Mouse (Mus musculus): ENCODE data around the gene Chst8.

The Chst8 gene

GRCm38 (mm10) chr7:34812531-34813111 lies at the start of gene Chst8:
Chst8 (minus strand) TSS chr7:34812711.
- DNase-seq = peak; percentile 8

DNA sequence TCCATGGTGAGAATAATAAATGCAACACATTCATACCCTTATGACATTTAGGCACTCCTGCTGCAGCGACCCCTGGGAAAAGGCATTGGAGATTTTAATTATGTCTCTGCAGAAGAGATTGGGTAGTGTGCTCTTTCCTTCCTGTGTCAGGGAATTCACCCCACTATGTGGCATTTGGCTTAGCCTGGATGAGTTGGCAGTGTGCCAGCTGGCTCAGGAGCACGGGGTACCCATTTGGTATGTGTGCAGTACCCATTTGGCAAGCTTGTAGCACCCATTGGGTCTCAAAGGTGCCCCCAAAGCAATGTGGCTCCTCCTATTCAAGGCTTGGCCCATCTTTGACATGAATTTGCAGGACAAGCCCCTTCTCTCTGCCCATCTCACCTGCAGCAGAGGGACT lies 45.8 kb upstream of the Chst8 start:
- no peak for DNase-seq

- no peak for DNase-seq
Observed at GRCm38 (mm10) chr7:34854781-34855352, 42.4 kb upstream of the Chst8 start.

GRCm38 (mm10) chr7:34853393-34853792 lies 40.9 kb upstream of the Chst8 start:
- no peak for DNase-seq

GRCm38 (mm10) chr7:34849660-34850059 lies 37.1 kb upstream of the Chst8 start:
- peak; percentile 7 for DNase-seq

GRCm38 (mm10) chr7:34848811-34849210 lies 36.3 kb upstream of the Chst8 start:
- no peak for DNase-seq

DNA sequence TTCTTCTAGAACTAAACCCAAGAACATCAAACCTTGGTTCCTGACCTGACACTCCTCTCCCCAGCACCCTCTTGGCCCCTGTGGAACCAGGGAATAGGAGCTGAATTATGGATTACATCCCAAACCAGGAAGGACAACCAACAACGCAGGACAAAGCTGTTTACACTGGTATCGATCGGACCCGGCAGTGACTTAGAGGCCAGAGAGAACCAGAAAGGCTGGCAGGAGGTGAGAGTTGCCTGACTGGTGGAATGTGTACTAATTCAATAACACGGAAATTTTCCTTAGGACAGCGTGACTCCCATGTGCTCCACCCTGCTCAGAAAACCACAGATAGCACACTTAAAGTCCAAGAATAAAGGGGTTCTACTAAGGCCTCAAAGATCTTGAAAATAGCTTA lies 35.4 kb upstream of the Chst8 start:
- DNase-seq = no peak

DNA sequence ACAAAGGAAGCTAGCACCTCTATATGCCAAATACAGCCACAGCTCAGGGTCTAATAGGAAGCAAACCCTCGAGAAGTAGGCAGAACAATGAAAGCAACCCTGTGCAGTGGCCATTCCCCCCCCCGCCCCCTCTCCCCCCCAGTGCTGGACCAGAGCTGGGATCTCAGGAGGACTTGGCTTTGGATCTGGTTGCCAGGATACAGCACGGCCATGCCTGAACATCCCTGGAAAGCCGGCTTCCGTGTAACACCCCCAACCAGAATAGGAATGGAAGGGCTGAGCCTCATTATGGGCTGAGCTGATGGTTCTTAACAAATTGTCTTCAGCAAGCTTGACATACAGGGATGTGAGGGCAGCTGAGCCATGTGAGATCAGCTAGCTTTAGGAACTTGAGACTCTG lies 34.9 kb upstream of the Chst8 start:
- no peak for DNase-seq

DNA sequence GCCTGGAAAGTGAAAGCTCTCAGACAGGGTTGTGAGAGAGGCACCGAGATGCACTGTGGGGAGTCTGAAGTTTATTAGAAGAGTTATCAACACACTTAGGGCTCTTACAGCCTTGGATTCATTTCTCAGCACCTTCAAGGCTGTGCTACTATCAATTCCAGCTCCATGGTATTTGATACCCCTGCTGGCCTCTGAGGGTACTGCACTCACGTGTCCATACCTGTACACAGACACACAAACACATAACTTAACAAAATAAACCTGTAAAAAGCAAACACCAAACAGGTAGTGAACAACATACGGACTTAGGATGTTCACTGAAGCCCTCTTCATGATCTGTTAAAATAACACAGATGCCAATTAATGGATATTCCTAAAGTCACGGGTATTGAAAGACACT lies 26.2 kb upstream of the Chst8 start:
- DNase-seq = peak; percentile 3

GRCm38 (mm10) chr7:34838231-34838630 lies 25.7 kb upstream of the Chst8 start:
- DNase-seq = no peak

DNA sequence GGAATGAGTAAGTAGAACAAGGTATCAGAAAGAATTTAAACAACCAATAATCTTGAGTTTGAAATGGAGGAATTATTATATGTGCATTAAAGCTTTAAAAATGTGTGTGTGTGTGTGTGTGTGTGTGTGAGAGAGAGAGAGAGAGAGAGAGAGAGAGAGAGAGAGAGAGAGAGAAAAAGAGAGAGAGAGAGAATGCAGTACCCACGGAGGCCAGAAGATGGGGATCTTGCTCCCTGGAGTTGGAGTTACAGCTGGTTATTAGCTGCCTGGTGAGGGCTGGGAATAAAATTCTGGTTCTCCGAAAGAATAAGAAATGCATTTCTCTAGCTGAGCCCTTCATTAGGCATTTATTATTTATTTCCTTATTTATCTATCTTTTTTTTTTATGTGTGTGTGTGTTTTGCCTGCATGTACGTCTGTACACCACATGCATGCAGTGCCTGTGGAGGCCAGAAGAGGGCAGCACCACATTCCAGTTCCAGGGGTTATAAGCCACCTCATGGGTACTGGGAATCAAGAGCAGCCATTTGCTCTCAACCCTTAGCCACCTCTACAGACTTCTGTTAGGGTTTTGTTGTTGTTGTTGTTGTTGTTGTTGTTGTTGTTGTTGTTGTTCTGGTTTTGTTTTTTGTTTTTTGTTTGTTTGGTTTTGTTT lies 13.9 kb upstream of the Chst8 start:
- peak; percentile 32 for DNase-seq

DNA sequence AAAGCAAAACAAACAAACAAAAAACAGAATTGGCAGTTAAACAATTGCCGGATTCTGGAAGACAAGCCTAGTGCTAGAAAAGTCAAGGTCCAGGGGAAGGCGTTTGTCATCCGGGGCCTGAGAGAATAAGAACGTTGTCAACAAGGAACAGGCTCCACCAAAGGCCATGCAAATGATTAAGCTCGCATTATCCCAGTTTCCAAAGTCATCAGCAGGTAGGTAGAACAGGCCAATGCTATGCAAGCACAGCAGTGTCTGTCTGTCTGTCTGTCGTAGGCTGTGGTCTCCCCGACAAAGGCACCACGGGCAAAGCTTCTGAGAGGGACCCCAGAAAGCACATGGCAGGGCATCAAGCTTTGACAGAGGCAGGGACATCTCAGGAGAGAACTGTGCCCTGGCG lies 9.1 kb upstream of the Chst8 start:
- no peak for DNase-seq

DNA sequence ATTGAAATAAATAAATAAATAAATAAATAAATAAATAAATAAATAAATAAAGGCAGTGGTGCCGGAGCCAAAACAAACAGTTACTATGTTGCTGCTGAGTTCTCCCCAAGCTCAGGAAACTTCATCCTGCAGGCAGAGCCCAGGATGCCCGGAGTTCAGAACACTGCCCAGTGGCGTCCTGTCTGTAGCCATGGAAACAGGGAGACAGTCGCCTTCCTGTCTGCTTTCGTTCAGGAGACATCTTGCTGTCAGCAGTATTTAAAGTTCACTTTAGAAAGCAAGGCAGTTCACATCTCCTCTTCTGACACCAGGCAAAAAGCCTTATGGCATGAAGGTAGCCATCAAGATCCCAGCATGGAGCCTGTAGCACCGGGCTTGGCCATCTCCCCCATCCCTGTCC lies 8.0 kb upstream of the Chst8 start:
- no peak for DNase-seq

DNA sequence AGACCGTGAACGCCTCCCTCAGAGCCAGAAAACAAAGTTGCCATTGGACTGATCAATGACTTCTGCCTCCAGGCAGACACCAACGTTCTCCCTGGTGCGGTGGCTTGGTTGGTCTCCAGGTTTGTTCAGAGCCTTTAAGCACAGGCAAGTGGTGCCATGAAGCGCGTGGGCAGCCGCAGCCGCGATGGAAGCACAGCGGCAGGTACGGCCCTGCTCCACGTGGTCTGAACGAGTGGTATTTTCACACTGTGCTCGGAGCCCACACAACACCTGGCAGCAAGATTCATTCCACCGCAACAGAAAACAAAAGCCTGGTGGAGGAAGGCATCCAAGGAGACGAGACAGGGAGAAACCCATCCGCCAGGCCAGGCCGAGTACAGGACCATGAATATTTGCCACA lies 7.3 kb upstream of the Chst8 start:
- no peak for DNase-seq

DNA sequence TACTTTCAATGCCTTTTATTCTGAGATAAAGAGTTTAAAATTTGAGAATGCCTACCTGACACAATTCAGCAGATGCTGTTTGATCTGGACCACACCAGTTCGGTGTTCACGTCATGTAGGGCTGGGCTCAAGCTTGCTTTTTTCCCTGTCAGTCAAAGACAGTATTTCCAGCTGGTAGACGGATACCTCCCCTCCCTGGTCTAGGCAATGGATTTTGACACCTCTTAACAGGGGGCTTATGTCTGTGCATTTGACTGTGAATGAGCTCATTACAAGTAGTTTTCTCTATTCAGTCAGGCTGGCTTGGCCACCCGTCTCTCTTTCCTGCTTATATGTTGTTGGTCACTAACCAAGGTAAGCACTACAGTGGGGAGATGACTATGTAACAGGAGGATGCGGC lies 6.1 kb upstream of the Chst8 start:
- DNase-seq = no peak

- no peak for DNase-seq
Observed at GRCm38 (mm10) chr7:34816981-34817380, 4.5 kb upstream of the Chst8 start.

DNA sequence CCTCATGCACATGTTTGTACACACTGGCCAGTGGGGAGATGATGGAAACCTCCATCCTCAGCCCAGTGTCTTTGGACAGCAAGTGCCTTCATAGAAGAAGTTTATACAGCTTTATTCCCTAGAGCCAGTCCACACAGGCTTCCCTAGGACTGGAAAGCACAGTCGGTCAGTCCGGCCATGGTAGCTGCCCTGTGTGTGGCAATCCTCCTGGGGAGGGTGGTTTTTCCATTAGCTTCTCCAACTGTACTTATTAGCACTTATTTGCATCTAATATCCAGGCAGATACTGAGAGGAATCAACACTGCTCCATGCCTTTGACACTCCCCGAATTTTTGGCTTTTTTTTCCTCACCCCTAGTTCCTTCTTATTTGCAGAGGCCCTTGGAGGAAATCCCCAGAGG lies 2.3 kb upstream of the Chst8 start:
- no peak for DNase-seq

- DNase-seq = no peak
Observed at GRCm38 (mm10) chr7:34811531-34812526, 682 bp downstream of the Chst8 start.

DNA sequence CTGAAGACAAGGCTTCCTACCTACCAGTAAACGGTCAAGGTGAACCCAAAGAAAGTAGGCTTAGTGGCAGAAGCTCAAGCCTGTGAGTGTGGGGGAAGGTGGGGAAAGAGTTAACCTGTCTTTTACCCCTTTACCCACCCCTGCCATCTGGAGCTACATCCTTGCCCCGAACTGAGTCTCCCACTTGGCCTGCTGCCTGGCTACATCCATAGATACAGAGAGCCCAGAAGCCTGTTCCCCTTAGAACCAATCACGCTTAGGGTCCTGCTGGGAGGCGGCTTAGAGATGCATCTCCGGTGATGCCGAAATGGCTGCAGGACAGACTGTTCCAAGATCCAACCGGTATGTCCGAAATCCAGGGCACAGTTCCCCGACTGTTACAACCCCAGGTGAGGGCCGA lies 1.5 kb downstream of the Chst8 start:
- DNase-seq = no peak

- no peak for DNase-seq
Observed at GRCm38 (mm10) chr7:34806307-34806706, 6.2 kb downstream of the Chst8 start.

DNA sequence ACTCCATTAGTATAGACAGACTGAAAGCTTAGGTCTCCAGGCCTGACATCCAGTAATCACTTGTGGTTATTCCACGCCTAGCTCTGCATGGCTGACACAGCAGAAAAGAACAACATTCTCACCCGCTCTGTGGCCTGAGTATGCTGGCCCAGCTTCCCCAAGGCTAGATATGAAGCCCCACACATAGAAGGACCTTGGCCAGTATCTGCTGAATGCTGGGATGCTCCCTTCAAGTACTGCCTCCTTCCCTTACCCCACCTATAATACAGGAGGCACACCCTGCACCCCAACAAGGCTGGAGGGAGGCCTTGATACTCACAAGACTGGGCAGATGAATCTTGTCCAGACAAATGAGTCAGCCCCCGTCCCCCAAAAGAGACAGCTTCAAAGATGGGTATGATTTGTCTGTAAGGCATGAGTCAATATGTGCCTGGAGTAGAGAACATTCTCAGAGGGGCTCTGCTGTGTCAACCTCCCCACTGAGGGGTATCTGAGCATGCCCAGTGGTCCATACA lies 6.8 kb downstream of the Chst8 start:
- no peak for DNase-seq

DNA sequence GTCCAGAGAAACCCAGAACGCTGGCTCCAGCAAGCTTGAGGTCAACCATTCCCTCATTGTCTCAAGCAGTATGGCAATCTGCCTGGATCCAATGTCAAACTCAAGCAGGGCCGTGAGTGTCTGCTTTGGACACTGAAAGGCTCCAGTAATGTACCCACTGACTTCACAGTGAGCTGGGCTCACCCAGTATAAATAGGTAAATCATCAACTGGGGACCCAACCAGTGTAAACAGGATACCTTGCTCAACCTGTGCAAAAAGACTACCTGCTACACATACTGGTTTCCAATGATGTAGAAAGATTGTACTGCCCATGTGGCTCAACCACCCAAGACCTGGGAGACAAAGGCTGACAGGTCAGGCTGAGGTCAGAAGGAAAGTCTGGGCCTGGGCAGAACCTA lies 7.5 kb downstream of the Chst8 start:
- no peak for DNase-seq

GRCm38 (mm10) chr7:34799950-34800511 lies 12.5 kb downstream of the Chst8 start:
- DNase-seq = no peak

All from thymus, postnatal 25 days (tissue).